Mouse (Mus musculus) spleen, postnatal 0 days (tissue): Measurements from ENCODE around the gene Rab11b. TPM values are rescaled to one million over a fixed set of nuclear protein-coding genes. Genes with fewer than 3 reads are reported as not detected.

Experiments used
- polyA plus RNA-seq: library from polyadenylated mRNA; unstranded; fragments of >200 nt; fragmentation: Nextera tagmentation; extraction: Ambion mirVana; gene quantifications from 2 replicates; pipeline ENCODE4 v1.2.1, GENCODE M21; 2015

Gene Rab11b
- 138 and 157 TPM in 2 replicates for polyA plus RNA-seq

DNA sequence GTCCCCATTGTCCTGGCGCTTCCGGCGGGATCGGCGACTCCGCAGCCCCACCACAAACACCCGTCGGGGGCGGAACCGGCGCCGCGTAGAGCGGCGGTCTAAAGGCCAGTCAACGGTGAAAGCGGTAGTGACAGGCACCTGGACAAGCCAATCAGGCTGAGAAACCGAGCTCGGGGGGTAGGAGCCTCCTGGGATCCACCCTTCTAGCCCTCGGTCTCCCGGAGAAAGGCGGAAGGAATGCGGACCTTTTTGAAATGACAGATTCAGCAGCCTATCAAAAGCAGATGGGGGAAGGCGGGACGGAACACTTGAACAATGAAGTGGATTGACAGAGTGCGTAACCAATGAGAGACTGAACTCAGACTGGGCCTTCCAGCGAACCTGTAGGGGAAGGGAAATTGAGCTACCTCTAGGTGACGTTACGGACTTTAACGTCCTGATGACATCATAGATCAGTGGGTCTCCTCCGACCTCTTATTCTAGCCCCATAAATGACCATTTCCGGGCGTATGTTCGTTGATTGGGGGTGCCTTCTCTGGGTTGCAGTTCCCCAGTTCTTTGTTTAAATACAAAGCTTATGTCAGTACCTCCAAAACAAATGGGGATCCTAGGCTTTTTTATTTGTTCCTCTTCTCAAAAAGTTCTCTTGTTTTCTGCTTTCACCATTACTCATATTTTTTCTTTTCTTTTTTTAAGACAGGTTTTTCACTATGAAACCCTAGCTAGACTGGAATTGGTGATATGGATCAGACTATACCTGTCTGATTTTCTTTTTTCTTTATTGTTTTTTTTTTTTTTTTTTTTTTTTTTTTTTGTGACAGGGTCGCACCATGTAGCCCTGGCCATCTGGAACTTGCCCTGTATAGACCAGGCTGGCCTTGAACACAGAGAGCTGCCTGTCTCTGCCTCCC lies at the start of gene Rab11b:
Gene Rab11b, minus strand, starts transcription at position 276 of the 911 bp plus-strand sequence.

DNA sequence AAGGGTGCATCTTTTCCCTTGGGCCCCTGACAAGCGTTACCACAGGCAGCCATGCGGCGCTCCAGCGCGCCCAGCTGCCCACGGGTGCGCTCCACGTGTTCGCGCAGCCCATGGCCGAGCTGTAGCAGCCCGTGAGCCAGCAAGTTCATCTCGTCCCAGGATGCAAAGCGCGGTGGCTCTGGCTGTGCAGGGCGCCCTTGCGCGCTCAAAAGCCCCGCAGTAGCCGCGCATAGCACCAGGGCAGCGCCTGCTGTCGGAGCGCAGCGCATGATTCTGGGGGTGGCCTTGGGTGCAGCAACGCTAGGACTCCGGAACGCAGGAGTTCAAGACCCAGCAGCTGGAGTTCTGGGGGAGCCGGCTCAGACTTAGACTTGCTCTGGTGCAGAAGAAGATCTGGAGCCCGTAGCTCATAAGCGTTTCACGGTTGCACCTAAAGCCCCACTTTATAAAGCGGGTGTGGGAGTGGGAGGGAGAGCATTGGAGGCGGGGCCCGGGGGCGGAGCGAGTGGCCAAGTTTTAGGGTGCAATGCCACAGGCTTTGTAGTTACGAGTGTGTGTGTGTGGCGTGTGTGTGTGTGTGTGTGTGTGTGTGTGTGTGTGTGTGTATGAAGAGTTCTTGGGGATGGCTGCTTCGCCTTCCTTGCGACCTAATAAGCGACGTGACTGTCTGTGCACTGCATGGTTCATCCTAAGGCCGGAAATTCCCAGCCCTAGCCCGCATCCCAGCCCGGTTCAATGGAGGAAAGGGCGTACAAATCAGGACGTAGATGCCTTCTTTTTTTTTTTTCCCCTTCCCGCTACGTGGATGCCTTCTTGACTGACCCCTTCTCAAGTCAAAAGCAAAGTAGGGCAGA lies 21.0 kb upstream of the Rab11b start, which contains the start of gene Angptl4:
Gene Angptl4, minus strand, starts transcription at position 707 of the 854 bp plus-strand sequence.

DNA sequence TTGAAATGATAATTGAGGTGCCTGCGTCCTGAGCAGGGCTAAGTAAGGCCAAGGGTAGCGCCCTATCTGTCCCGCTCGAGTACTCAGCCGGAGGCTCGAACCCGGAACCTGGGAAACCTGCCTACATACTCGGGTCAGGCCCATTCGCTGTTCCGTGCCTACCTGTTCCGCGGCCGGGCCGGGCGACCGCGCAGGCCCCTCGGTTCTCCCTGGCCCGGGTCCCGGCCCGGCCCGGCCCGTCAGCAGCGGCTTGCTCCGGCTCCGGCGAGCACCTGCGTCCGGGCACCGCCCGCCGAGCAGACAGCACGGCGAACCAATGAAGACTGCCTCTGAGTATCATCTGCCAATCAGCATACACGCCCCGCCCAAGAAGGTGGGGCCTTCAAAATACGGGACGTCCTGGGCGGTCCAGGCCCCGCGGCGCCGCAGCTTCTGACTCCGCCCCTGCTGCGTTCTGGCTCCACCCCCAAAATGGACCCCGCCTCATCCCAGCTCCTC lies 41.9 kb downstream of the Rab11b start, which contains the start of gene March2:
Gene March2, minus strand, starts transcription at position 287 of the 498 bp plus-strand sequence.

Other genes with a start within 250 kb of the Rab11b start
- 18.2 and 27.3 TPM in 2 replicates for gene Adamts10, start 236.3 kb downstream of the Rab11b start, polyA plus RNA-seq
- 17.9 and 26.2 TPM in 2 replicates for gene Myo1f, start 204.8 kb downstream of the Rab11b start, polyA plus RNA-seq
- 34.5 and 34.8 TPM in 2 replicates for gene Zfp414, start 131.4 kb downstream of the Rab11b start, polyA plus RNA-seq
- gene Pram1, start 122.5 kb downstream of the Rab11b start, polyA plus RNA-seq, result 13.6 and 16.2 TPM in 2 replicates
- gene Hnrnpm, start 73.7 kb downstream of the Rab11b start, polyA plus RNA-seq, result 201 and 207 TPM in 2 replicates
- gene March2, start 41.9 kb downstream of the Rab11b start, polyA plus RNA-seq, result 242 and 248 TPM in 2 replicates
- gene Angptl4, start 21.3 kb upstream of the Rab11b start, polyA plus RNA-seq, result 37.2 and 37.6 TPM in 2 replicates
- 27.7 and 41.7 TPM in 2 replicates for gene Kank3, start 50.0 kb upstream of the Rab11b start, polyA plus RNA-seq
- 1,075 and 1,076 TPM in 2 replicates for gene Rps28, start 64.0 kb upstream of the Rab11b start, polyA plus RNA-seq
- gene Ndufa7, start 64.0 kb upstream of the Rab11b start, polyA plus RNA-seq, result 294 and 300 TPM in 2 replicates
- gene Cd320, start 82.6 kb upstream of the Rab11b start, polyA plus RNA-seq, result 14.3 and 19.1 TPM in 2 replicates
- gene Gm7029, start 113.3 kb upstream of the Rab11b start, polyA plus RNA-seq, result not detected in 2 replicates
- 7.4 and 8.4 TPM in 2 replicates for gene Kifc1, start 130.1 kb upstream of the Rab11b start, polyA plus RNA-seq
- gene Platr17, start 144.6 kb upstream of the Rab11b start, polyA plus RNA-seq, result 0.77 and 1.2 TPM in 2 replicates
- gene Daxx, start 148.9 kb upstream of the Rab11b start, polyA plus RNA-seq, result 27.0 and 29.1 TPM in 2 replicates
- 70.3 and 83.6 TPM in 2 replicates for gene Tapbp, start 155.4 kb upstream of the Rab11b start, polyA plus RNA-seq
- gene Zbtb22, start 155.4 kb upstream of the Rab11b start, polyA plus RNA-seq, result 11.8 and 12.6 TPM in 2 replicates
- gene Rgl2, start 169.0 kb upstream of the Rab11b start, polyA plus RNA-seq, result 16.8 and 22.9 TPM in 2 replicates
- gene Pfdn6, start 179.8 kb upstream of the Rab11b start, polyA plus RNA-seq, result 147 and 152 TPM in 2 replicates
- gene Wdr46, start 180.1 kb upstream of the Rab11b start, polyA plus RNA-seq, result 20.6 and 20.9 TPM in 2 replicates
- gene B3galt4, start 191.0 kb upstream of the Rab11b start, polyA plus RNA-seq, result 3.7 and 4.2 TPM in 2 replicates
- gene Vps52, start 195.3 kb upstream of the Rab11b start, polyA plus RNA-seq, result 25.5 and 27.2 TPM in 2 replicates
- gene Rps18, start 195.5 kb upstream of the Rab11b start, polyA plus RNA-seq, result 2,156 and 2,219 TPM in 2 replicates
- 186 and 228 TPM in 2 replicates for gene H2-K1, start 239.8 kb upstream of the Rab11b start, polyA plus RNA-seq